Mouse (Mus musculus) liver, embryonic 14.5 days (tissue): ENCODE results near the gene Surf2.

ENCODE experiments used
- CTCF ChIP-seq: IDR thresholded peaks from 2 replicates; pipeline ENCODE4 v1.5.1; 2016; ENCODE audit warnings: antibody characterized with exemption, low read depth, control low read depth
- EP300 ChIP-seq: IDR thresholded peaks from 2 replicates; pipeline ENCODE4 v1.6.1; 2016; ENCODE audit warnings: antibody characterized with exemption, low read depth

DNA sequence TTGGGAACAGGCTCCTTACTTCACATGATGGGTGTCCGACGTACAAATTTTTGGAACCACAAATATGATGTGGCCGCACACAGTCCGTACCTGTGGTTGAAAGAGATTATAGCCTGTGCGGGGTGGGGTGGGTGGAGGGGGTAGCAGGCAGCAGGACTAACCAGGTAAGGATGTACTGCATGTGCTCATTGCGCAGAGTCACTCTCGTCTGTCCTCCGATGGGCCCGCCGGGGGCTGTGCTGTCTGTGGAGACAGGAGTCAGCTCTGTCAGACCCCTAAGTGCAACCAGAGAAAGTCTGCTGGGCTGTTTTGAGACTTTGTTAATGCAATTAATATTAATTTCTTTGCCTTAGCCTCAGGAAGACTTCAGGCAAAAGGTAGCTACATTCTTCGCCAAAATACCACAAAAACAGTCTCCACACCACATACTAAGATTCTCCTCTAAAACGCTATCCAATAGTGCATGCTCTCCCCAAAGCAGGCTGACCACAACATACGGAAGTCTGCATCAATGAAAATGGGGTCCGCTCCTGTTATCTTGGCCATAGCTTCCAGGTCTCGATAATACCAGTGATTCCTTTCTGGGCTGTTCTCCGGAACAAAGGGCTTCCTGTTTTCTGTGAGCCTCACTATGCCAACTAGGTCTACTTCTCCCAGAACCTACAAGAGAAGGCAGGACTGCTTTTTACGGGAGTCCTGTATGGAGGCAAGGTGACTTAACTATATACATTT is 2.6 kb upstream of the Surf2 start:
- TF ChIP-seq CTCF (no peak), EP300 (no peak)
